Mouse (Mus musculus): Measurements from ENCODE around the gene Arl4c. TPM values are rescaled to one million over a fixed set of nuclear protein-coding genes. Genes with fewer than 3 reads are reported as not detected.

The Arl4c gene
- total and polyA plus RNA-seq, 3 experiments = not detected

- no peaks in the 10 kb centered on the region for H3K79me2 ChIP-seq (ENCODE audit: control insufficient read depth, insufficient read depth, low read length, poor library complexity)
- no peak overlapping the region for H3K9ac ChIP-seq (ENCODE audit: control insufficient read depth, low read depth, low read length, poor library complexity, severe bottlenecking)
- H3K4me3 ChIP-seq (ENCODE audit: control insufficient read depth in 1 of 2, insufficient read depth in 1 of 2, low read depth in 2 of 2, low read length in 2 of 2) = no peak overlapping the region
- H3K27ac ChIP-seq (ENCODE audit: control insufficient read depth, low read depth, low read length) = no peak overlapping the region
- H3K4me1 ChIP-seq (ENCODE audit: control insufficient read depth in 1 of 2, insufficient read depth in 2 of 2, low read length in 2 of 2) = no peaks in the 10 kb centered on the region
- H3K27me3 ChIP-seq (ENCODE audit: control insufficient read depth in 1 of 2, insufficient read depth in 2 of 2, low read length in 2 of 2) = no peaks in the 10 kb centered on the region
- TF ChIP-seq TCF12 (IDR thresholded peaks at IDR 0.05; ENCODE audit: low read depth, low read length) (no peak), CTCF (IDR thresholded peaks at IDR 0.05 in 2 of 3, conservative IDR thresholded peaks at IDR 0.05 in 1 of 3; ENCODE audit: control insufficient read depth in 1 of 3, insufficient read depth in 1 of 3, low read depth in 2 of 3, low read length in 3 of 3, poor library complexity in 1 of 3, severe bottlenecking in 1 of 3) (no peak), TAL1 (IDR thresholded peaks at IDR 0.05; ENCODE audit: low read length) (no peak), ZKSCAN1 (IDR thresholded peaks at IDR 0.05; ENCODE audit: low read depth, low read length) (no peak), JUND (IDR thresholded peaks at IDR 0.05; ENCODE audit: low read depth, low read length) (no peak), MYC (IDR thresholded peaks at IDR 0.05; ENCODE audit: low read depth, low read length) (no peak), UBTF (IDR thresholded peaks at IDR 0.05; ENCODE audit: borderline replicate concordance, insufficient read depth, low read depth, low read length) (no peak), POLR2AphosphoS5 (IDR thresholded peaks at IDR 0.05; ENCODE audit: borderline replicate concordance, low read depth, low read length) (no peak), NELFE (IDR thresholded peaks at IDR 0.05; ENCODE audit: low read depth, low read length) (no peak), POLR2AphosphoS2 (IDR thresholded peaks at IDR 0.05; ENCODE audit: low read length) (no peak), E2F4 (IDR thresholded peaks at IDR 0.05; ENCODE audit: borderline replicate concordance, low read depth, low read length) (no peak), EP300 (IDR thresholded peaks at IDR 0.05; ENCODE audit: low read depth in 1 of 2, low read length in 2 of 2) (no peak), MYB (IDR thresholded peaks at IDR 0.05; ENCODE audit: low read depth, low read length) (no peak), MEF2A (IDR thresholded peaks at IDR 0.05; ENCODE audit: extremely low read depth, insufficient replicate concordance, low read depth, low read length, poor library complexity, severe bottlenecking) (no peak), KAT2A (conservative IDR thresholded peaks at IDR 0.05; ENCODE audit: low read depth, low read length) (no peak), USF2 (IDR thresholded peaks at IDR 0.05; ENCODE audit: borderline replicate concordance in 1 of 2, insufficient read depth in 1 of 2, low read depth in 1 of 2, low read length in 2 of 2) (no peak), MAX (IDR thresholded peaks at IDR 0.05; ENCODE audit: low read length) (no peak), NRF1 (IDR thresholded peaks at IDR 0.05; ENCODE audit: insufficient read depth, low read depth, low read length, poor library complexity, severe bottlenecking) (no peak), USF1 (IDR thresholded peaks at IDR 0.05; ENCODE audit: low read depth, low read length) (no peak)
- H3K36me3 ChIP-seq (ENCODE audit: control insufficient read depth in 1 of 2, insufficient read depth in 2 of 2, low read length in 2 of 2) = no peaks in the 10 kb centered on the region
- DNase-seq (ENCODE audit: low read depth, low spot score) = no peak
- H3K9me3 ChIP-seq (replicated peaks; ENCODE audit: insufficient read depth, low read length) = no peaks in the 10 kb centered on the region
Observed at GRCm38 (mm10) chr1:88641678-88642215, 60.3 kb downstream of the Arl4c start.

- Histone ChIP-seq H3K4me3 (ENCODE audit: control insufficient read depth in 1 of 2, insufficient read depth in 1 of 2, low read depth in 2 of 2, low read length in 2 of 2) (no peak overlapping the region), H3K27me3 (ENCODE audit: control insufficient read depth in 1 of 2, insufficient read depth in 2 of 2, low read length in 2 of 2) (no peaks in the 10 kb centered on the region), H3K9me3 (replicated peaks; ENCODE audit: insufficient read depth, low read length) (no peaks in the 10 kb centered on the region), H3K27ac (ENCODE audit: control insufficient read depth, low read depth, low read length) (no peak overlapping the region), H3K36me3 (ENCODE audit: control insufficient read depth in 1 of 2, insufficient read depth in 2 of 2, low read length in 2 of 2) (no peaks in the 10 kb centered on the region), H3K9ac (ENCODE audit: control insufficient read depth, low read depth, low read length, poor library complexity, severe bottlenecking) (no peak overlapping the region), H3K4me1 (ENCODE audit: control insufficient read depth in 1 of 2, insufficient read depth in 2 of 2, low read length in 2 of 2) (no peaks in the 10 kb centered on the region), H3K79me2 (ENCODE audit: control insufficient read depth, insufficient read depth, low read length, poor library complexity) (no peaks in the 10 kb centered on the region)
- DNase-seq (ENCODE audit: low read depth, low spot score) = no peak
- TF ChIP-seq CHD1 (IDR thresholded peaks at IDR 0.05; ENCODE audit: low read depth, low read length) (no peak), MYB (IDR thresholded peaks at IDR 0.05; ENCODE audit: low read depth, low read length) (no peak), CTCF (IDR thresholded peaks at IDR 0.05 in 2 of 3, conservative IDR thresholded peaks at IDR 0.05 in 1 of 3; ENCODE audit: control insufficient read depth in 1 of 3, insufficient read depth in 1 of 3, low read depth in 2 of 3, low read length in 3 of 3, poor library complexity in 1 of 3, severe bottlenecking in 1 of 3) (no peak), TAL1 (IDR thresholded peaks at IDR 0.05; ENCODE audit: low read length) (no peak), ZKSCAN1 (IDR thresholded peaks at IDR 0.05; ENCODE audit: low read depth, low read length) (no peak), ZC3H11A (IDR thresholded peaks at IDR 0.05; ENCODE audit: low read depth, low read length) (no peak), MXI1 (IDR thresholded peaks at IDR 0.05; ENCODE audit: low read depth, low read length) (no peak), GATA1 (IDR thresholded peaks at IDR 0.05; ENCODE audit: low read depth, low read length) (no peak), ETS1 (IDR thresholded peaks at IDR 0.05; ENCODE audit: low read depth, low read length) (no peak), BHLHE40 (IDR thresholded peaks at IDR 0.05; ENCODE audit: borderline replicate concordance, low read depth, low read length) (no peak), HCFC1 (IDR thresholded peaks at IDR 0.05; ENCODE audit: low read depth, low read length) (no peak), GABPA (IDR thresholded peaks at IDR 0.05; ENCODE audit: low read depth, low read length) (no peak), EP300 (IDR thresholded peaks at IDR 0.05; ENCODE audit: low read depth in 1 of 2, low read length in 2 of 2) (no peak), POLR2A (IDR thresholded peaks at IDR 0.05; ENCODE audit: control insufficient read depth in 1 of 2, insufficient read depth in 1 of 2, low read depth in 1 of 2, low read length in 2 of 2, poor library complexity in 1 of 2) (no peak), USF1 (IDR thresholded peaks at IDR 0.05; ENCODE audit: low read depth, low read length) (no peak), ZNF384 (IDR thresholded peaks at IDR 0.05; ENCODE audit: low read depth, low read length) (no peak), MAFK (IDR thresholded peaks at IDR 0.05; ENCODE audit: borderline replicate concordance, low read depth, low read length) (no peak)
Observed at GRCm38 (mm10) chr1:88641194-88641593, 60.8 kb downstream of the Arl4c start.

Data from MEL (cell line).